Mouse (Mus musculus) heart, embryonic 13.5 days (tissue): ENCODE measurements around the gene Mrpl2. TPM values are rescaled to one million over a fixed set of nuclear protein-coding genes. Genes with fewer than 3 reads are reported as not detected.

ENCODE experiments used
- ATAC-seq: fragments of 200-750 bp; cut with Nextera tagmentation; 2 replicates; pipeline ENCODE4 v1.8.0; 2017; ENCODE audit warnings: moderate TSS enrichment; ENCODE audit not compliant: insufficient number of reproducible peaks, low FRiP score, low TSS enrichment; ENCODE audit errors: extremely low read depth
- H3K27ac ChIP-seq: fragments of 300-500 bp; sonication (generic); replicated peaks from 2 replicates; pipeline ENCODE4 v1.5.1; 2015; ENCODE audit warnings: moderate library complexity, mild to moderate bottlenecking, inconsistent platforms
- H3K27me3 ChIP-seq: fragments of 300-500 bp; sonication (generic); replicated peaks from 2 replicates; pipeline ENCODE4 v1.6.1; 2015; ENCODE audit warnings: mild to moderate bottlenecking, inconsistent platforms
- H3K36me3 ChIP-seq: fragments of 300-500 bp; sonication (generic); 2 replicates; pipeline ENCODE4 v1.6.1; 2015; ENCODE audit warnings: mild to moderate bottlenecking, inconsistent platforms
- H3K4me1 ChIP-seq: fragments of 300-500 bp; sonication (generic); 2 replicates; pipeline ENCODE4 v1.6.1; 2015; ENCODE audit warnings: inconsistent platforms
- H3K4me2 ChIP-seq: fragments of 300-500 bp; sonication (generic); 2 replicates; pipeline ENCODE4 v1.6.1; 2015; ENCODE audit warnings: inconsistent platforms, mild to moderate bottlenecking, moderate library complexity
- H3K4me3 ChIP-seq: fragments of 300-500 bp; sonication (generic); 2 replicates; pipeline ENCODE4 v1.5.1; 2015; ENCODE audit warnings: moderate library complexity, mild to moderate bottlenecking, inconsistent platforms
- H3K9ac ChIP-seq: fragments of 300-500 bp; sonication (generic); 2 replicates; pipeline ENCODE4 v1.6.1; 2015; ENCODE audit warnings: inconsistent platforms, mild to moderate bottlenecking, moderate library complexity
- H3K9me3 ChIP-seq: fragments of 300-500 bp; sonication (generic); 2 replicates; pipeline ENCODE4 v1.6.1; 2016; ENCODE audit warnings: inconsistent platforms
- WGBS: fragments of 180-500 bp; shearing (Covaris S2); methylation state at CpG from one replicate; pipeline ENCODE4 v1.1.7; 2015; ENCODE audit warnings: mixed read lengths; 5-methylcytosine and 5-hydroxymethylcytosine counted together
- polyA plus RNA-seq: library from polyadenylated mRNA; unstranded; fragments of >200 nt; fragmentation: Nextera tagmentation; extraction: Ambion mirVana; gene quantifications from 2 replicates; pipeline ENCODE4 v1.2.1, GENCODE M21; 2015

The Mrpl2 gene
- polyA plus RNA-seq, 1 experiment from 2014 or later = 98.0 TPM

DNA sequence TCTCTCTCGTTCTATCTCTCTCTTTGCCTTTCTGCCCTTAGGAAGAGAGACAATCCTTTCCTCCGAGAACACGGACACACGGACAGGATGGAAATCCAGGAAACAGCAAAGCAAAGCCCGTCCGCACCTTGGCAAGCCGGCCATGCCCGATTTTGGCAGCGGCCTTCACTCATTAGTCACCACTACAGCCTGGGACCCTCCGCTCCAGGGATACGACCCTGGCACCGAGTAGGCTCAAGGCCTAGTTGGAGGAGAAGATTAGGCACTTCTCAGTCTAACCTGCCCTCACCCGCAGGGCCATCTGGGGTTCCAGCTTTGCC lies 17.6 kb upstream of the Mrpl2 start:
- Histone ChIP-seq H3K4me2 (peak overlapping the region; percentile 86), H3K9ac (peak overlapping the region; percentile 94), H3K9me3 (no peaks in the 10 kb centered on the region), H3K4me3 (peak overlapping the region; percentile 74), H3K4me1 (peaks cover 66% of the 10 kb centered on the region), H3K27me3 (no peaks in the 10 kb centered on the region), H3K36me3 (peaks cover 26% of the 10 kb centered on the region), H3K27ac (peak overlapping the region; percentile 93)
- WGBS = 0% methylated on average over 13 of the region's 13 CpGs
- no peak for ATAC-seq

DNA sequence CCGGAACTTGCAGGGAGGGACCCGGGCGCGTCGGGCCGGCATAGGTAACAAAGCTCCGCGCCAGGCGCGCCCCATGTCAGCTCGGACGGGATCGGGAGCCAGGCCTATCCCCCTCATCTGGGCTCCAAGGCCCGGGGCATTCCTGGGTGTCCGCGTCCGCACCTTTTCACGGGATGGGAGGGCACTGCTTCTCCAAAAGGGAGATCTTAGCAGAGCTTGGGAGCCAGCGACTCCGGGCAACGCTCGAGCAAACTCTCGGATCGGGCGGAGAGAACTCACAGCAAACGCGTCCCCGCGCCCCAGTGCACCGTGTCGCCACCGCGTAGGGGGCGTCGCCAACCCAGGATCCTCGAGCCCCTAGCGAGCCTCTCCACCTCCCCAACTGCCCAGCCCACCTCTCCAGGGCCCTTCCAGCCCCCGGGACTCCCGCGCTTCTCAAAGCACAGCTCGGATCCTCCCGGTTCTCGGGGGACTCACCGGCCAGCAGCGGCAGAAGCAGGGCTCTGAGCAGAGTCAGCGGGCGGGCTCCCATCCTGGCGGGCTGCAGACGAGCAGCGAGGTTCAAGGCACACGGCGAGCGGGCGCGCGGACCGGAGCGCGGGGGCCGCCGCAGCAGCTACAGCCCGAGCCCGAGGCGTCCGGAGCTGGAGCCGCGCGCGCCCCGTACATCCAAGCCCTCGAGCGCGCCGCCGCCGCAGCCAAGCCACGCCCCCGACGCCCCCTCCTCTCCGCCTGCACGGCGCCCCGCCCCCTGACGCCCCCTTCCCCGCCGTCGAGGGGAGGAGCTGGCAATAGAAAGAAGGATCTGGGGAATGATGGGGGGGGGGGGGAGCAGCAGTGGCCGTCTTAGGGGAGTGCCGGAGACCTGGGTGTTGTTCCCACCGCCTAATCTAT lies 17.0 kb upstream of the Mrpl2 start, which contains the start of gene Ptk7:
TSS of gene Ptk7 (minus strand) at position 714 of the 894 bp plus-strand sequence.
- ATAC-seq = peak; percentile 67
- Histone ChIP-seq H3K9ac (peak within 1 kb of the TSS; percentile 94), H3K4me1 (peaks cover 59% of the 10 kb centered on the region), H3K4me2 (peak within 1 kb of the TSS; percentile 86), H3K27ac (peak within 1 kb of the TSS; percentile 93), H3K4me3 (peak within 1 kb of the TSS; percentile 74), H3K36me3 (peaks cover 32% of the 10 kb centered on the region), H3K9me3 (no peaks in the 10 kb centered on the region), H3K27me3 (no peaks in the 10 kb centered on the region)
- WGBS = under 1% methylated on average over 81 of the region's 90 CpGs

DNA sequence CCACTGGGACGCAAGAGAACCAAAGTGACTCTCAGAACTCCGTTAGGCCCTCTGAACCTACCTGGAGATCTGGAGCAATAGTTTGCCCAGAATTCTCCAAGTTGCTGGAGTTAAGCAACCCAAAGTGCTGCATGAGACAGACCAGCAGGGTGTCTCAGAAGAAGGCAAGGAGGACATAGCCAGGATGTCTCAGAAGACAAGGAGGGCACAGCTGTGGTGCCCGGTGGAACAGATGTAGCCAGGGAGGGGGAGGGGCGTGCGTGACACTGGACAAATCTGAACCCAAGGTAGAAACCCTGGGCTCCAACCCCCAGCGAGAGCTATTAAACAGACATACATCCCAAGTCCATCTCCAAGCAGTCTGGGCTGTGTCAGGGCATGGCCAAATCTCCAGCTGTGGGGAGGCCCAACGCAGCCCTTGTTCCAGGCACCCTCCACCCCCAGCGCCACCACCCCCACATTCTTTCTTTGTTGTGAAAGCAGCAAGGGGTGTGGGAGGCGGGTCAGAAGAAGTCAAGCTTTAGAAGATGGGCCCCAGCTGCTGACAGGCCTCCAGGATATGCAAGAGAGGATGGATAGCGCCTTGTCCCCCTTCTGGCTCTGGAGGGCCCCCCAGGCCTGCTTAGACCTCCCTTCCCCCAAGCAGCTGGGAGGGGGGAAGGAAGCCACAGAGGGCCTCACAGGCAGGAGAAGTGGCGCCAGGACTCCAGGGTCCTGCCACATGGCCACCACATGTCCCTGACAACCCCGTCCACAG lies 16.2 kb upstream of the Mrpl2 start:
- 10% methylated on average over 12 of the region's 12 CpGs for WGBS
- H3K27ac ChIP-seq = peak overlapping the region; percentile 93

DNA sequence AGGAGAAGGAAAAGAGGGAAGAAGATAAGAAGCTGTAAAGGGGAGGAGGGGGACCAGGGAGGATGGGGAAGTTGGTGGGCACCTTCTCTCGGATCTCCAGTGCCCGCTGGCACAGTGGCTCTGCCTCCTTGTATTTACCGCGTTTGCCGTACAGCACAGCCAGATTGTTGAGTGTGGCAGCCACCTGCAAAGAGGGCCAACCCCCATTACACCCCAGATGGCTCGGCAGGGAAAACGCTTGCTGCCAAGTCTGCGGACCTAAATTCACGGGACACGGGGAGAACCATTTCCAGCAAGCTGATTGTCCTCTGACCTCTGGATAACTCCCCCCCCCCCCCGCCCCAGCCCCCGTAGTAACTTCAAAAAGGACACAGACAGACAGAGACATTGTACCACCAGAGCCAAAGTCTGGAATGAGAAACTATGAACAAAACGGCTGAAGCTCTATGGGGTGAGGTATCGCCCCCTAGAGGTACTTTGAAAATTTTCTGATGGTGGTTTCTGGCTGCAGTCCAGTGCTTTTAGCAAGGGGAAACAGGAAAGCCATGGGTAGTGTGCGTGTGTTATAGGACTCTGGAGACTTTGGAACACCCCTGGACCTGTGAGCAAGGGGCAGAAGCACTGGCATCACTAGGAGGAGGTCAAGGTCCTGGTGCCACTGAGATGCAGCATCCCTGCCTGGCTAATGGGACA lies 9.1 kb upstream of the Mrpl2 start:
- H3K36me3 ChIP-seq = peaks cover 77% of the 10 kb centered on the region
- peak overlapping the region; percentile 64 for H3K9ac ChIP-seq
- H3K4me1 ChIP-seq = peaks cover 10% of the 10 kb centered on the region
- 0 out of 2 replicates have a peak overlapping the region, but pooled peaks have one; percentile 2 for H3K27ac ChIP-seq
- H3K27me3 ChIP-seq = no peaks in the 10 kb centered on the region
- H3K4me3 ChIP-seq = peak overlapping the region; percentile 20; the same call in 1 of the 2 replicates
- no peak for ATAC-seq
- no peaks in the 10 kb centered on the region for H3K9me3 ChIP-seq
- WGBS = 24% methylated on average over 15 of the region's 15 CpGs
- peak overlapping the region; percentile 46 for H3K4me2 ChIP-seq

More for the DNA sequence above, 16.2 kb upstream of the Mrpl2 start:
- peak overlapping the region; percentile 74 for H3K4me3 ChIP-seq
- peak overlapping the region; percentile 86 for H3K4me2 ChIP-seq
- no peak for ATAC-seq
- H3K9ac ChIP-seq = peak overlapping the region; percentile 94
- no peaks in the 10 kb centered on the region for H3K27me3 ChIP-seq
- peaks cover 39% of the 10 kb centered on the region for H3K36me3 ChIP-seq
- H3K4me1 ChIP-seq = peaks cover 51% of the 10 kb centered on the region
- H3K9me3 ChIP-seq = no peaks in the 10 kb centered on the region

DNA sequence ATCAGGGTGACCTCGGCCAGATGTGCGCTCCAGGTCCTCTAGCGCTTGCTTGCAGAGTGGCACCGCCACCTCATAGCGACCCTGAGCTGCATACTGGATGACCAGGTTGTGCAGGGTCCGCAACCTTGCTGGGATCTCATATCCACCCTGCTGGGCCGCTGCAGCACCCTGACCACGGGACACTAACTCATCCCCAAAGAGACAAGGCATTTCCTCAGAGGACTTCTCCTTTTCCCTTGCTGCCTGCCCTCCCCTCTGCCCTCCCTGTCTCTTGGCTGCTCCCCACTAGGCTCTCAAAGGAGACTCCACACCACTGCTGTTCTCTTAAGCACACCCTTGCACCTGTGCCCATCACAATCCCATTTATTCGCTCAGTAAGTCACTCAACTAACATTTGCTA lies 6.1 kb upstream of the Mrpl2 start:
- H3K4me3 ChIP-seq = no peak overlapping the region
- H3K36me3 ChIP-seq = peaks cover 64% of the 10 kb centered on the region
- H3K4me1 ChIP-seq = peaks cover 19% of the 10 kb centered on the region
- 74% methylated on average over 9 of the region's 9 CpGs for WGBS
- H3K27me3 ChIP-seq = no peaks in the 10 kb centered on the region
- H3K4me2 ChIP-seq = no peak overlapping the region
- H3K9me3 ChIP-seq = no peaks in the 10 kb centered on the region
- ATAC-seq = no peak
- no peak overlapping the region for H3K9ac ChIP-seq
- no peak overlapping the region for H3K27ac ChIP-seq

DNA sequence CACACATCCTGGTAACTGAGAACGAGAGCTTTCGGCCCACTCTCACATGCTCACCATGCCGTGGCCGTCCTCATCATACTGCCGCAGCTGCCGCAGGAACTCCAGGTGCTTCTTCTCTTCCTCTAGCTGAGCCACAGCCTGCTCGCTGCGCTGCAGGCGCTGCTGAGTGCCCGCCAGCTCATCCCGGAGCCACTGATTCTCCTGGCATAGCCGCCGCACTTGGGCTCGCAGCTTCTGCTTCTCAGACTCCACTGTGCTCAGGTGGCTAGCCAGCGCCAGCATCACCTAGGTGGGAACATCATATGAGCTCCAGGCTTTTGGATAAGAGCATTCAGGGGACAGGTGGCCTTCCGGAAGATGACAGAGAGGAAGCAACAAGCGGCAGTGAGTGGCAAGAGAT lies 4.0 kb upstream of the Mrpl2 start:
- Histone ChIP-seq H3K27ac (no peak overlapping the region), H3K9me3 (no peaks in the 10 kb centered on the region), H3K4me2 (no peak overlapping the region), H3K9ac (no peak overlapping the region), H3K4me1 (peaks cover 21% of the 10 kb centered on the region), H3K36me3 (peaks cover 52% of the 10 kb centered on the region), H3K27me3 (no peaks in the 10 kb centered on the region), H3K4me3 (no peak overlapping the region)
- WGBS = 87% methylated on average over 17 of the region's 17 CpGs
- no peak for ATAC-seq

DNA sequence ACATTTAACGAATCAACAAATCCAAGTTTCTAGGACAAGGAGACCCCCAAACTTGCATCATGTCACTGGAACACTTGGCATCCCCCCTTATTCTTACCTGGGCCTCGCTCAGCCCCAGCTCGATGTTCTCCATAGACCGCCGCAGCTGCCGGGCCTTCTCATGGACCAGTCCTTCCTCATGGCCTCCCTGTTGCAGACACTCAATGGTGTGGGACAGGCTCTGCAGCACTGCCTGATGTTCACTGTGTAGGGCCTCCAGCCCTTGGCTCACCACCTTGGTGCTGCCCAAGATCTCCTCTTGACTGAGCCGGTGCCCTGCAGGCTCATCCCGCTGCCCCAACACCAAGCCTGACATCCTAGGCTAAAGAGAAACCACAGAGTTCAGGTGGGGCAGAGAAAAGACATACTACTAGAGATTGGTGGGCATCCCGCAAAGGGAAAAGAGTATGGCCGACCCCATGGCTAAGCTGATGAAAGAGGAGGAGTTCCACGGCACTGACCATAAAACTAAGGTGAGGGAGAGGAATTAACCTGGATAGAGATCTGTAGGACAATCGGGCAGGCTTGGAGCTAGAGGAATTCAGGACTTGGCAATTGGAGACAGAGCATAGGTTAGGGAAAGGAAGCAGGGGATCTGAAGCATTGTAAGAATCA lies 1.8 kb upstream of the Mrpl2 start:
- 0 out of 2 replicates have a peak overlapping the region, but pooled peaks have one; percentile 1 for H3K27ac ChIP-seq
- H3K27me3 ChIP-seq = no peaks in the 10 kb centered on the region
- H3K9ac ChIP-seq = peak overlapping the region; percentile 89
- WGBS = 86% methylated on average over 12 of the region's 12 CpGs
- peaks cover 25% of the 10 kb centered on the region for H3K4me1 ChIP-seq
- H3K4me2 ChIP-seq = peak overlapping the region; percentile 97
- H3K9me3 ChIP-seq = no peaks in the 10 kb centered on the region
- peak overlapping the region; percentile 80 for H3K4me3 ChIP-seq
- ATAC-seq = no peak
- peaks cover 60% of the 10 kb centered on the region for H3K36me3 ChIP-seq

DNA sequence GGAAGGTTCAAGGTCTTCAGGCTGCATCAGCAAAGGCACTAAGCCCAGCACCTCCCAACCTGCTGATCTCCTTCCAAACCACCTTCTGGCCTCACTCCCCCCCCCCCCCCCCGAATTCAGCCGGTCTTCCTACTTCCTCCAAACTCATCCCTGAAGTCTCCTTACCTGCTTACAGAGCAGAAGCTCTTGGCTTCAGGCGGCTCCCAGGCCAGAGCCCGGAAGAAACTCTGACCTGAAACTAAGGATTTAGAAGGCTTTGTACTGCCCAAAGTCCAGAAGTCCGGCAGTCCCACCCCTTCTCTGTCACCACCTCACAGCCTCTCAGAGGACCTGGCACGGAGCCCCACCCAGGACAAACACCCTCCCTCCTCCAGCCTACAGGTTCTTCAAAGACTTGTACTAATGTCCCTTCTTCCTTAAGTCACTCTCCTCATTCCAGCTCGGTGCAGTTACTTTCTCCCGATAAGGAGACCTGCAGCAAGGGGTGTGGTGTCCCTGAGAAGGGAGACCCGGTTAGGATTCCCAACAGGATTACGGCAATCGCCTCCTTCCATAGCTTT lies 1.0 kb upstream of the Mrpl2 start:
- peaks cover 54% of the 10 kb centered on the region for H3K36me3 ChIP-seq
- H3K27ac ChIP-seq = peak overlapping the region; percentile 87
- peaks cover 32% of the 10 kb centered on the region for H3K4me1 ChIP-seq
- H3K27me3 ChIP-seq = no peaks in the 10 kb centered on the region
- 5% methylated on average over 11 of the region's 11 CpGs for WGBS
- H3K9ac ChIP-seq = peak overlapping the region; percentile 89
- H3K4me3 ChIP-seq = peak overlapping the region; percentile 80
- peak; percentile 6; the same call in 1 of the 2 replicates for ATAC-seq
- peak overlapping the region; percentile 97 for H3K4me2 ChIP-seq
- H3K9me3 ChIP-seq = no peaks in the 10 kb centered on the region

DNA sequence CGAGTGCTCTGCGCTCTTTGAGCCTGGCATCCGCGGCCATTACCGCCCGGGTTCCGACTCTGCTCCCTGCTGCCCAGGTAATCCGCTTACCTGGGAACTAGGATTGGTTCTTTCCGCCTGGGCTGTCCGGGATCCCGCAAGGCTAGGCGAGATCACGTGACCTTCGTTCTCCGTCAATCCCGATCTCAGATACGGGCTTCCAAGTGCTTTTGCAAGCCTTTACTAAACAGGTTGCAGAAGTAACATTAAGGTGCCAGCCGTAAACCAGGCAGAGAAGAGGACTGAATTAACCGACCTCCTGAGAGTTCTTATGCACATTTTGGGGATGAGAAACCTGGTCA lies 263 bp downstream of the Mrpl2 start:
- ATAC-seq = no peak
- peak overlapping the region; percentile 81 for H3K27ac ChIP-seq
- peak overlapping the region; percentile 90 for H3K9ac ChIP-seq
- WGBS = under 1% methylated on average over 19 of the region's 19 CpGs
- peaks cover 41% of the 10 kb centered on the region for H3K36me3 ChIP-seq
- peak overlapping the region; percentile 80 for H3K4me3 ChIP-seq
- peak overlapping the region; percentile 93 for H3K4me2 ChIP-seq
- no peaks in the 10 kb centered on the region for H3K9me3 ChIP-seq
- H3K4me1 ChIP-seq = peaks cover 38% of the 10 kb centered on the region
- no peaks in the 10 kb centered on the region for H3K27me3 ChIP-seq

DNA sequence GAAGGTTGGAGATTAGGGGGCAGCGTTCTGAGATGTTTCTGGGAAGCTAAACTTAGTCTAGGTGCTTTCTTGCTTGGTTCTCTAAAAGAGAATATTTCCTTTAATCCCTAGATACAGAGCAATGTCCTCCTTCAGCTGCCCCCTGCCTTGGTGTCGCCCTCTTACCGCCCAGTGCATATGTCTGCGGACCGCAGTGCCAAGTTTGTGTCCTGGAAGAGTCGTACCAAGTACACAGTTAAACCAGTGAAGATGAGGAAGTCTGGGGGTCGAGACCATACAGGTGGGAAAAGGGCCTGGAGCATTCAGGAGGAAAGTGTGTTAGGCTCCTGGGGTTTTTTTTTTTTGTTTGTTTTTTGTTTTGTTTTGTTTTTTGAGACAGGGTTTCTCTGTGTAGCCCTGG lies 1.2 kb downstream of the Mrpl2 start:
- peaks cover 33% of the 10 kb centered on the region for H3K36me3 ChIP-seq
- peaks cover 47% of the 10 kb centered on the region for H3K4me1 ChIP-seq
- H3K9ac ChIP-seq = no peak overlapping the region; the same call in 1 of the 2 replicates
- peak overlapping the region; percentile 93 for H3K4me2 ChIP-seq
- ATAC-seq = no peak
- no peak overlapping the region for H3K27ac ChIP-seq
- peak overlapping the region; percentile 80; the same call in 1 of the 2 replicates for H3K4me3 ChIP-seq
- no peaks in the 10 kb centered on the region for H3K27me3 ChIP-seq
- H3K9me3 ChIP-seq = no peaks in the 10 kb centered on the region
- WGBS = 86% methylated on average over 7 of the region's 7 CpGs
